25 mouse cellular contexts compared by ENCODE assay signal in genomic region chr11:80410377-80410776, GRCm38 (mm10). TPM values are rescaled to one million over a fixed set of nuclear protein-coding genes. Genes with fewer than 3 reads are reported as not detected.
A peak's percentile ranks its signal among the peaks of the same experiment; 100 is the strongest.
DNase-seq lines count a peak whose midpoint lies in the region; ATAC-seq and TF ChIP-seq lines count a peak whose summit lies in the region.
"Had no signal": no experiment of that assay in that cellular context is flagged by ENCODE, and none has a peak within 500 bp of the region (broad histone marks: within the 10 kb centered on the region; RNA-seq: fewer than 3 reads in every experiment).

No protein-coding gene starts in this region.

- intact Hi-C loops in heart, adult 2 months (cut with DNase I) = no loop called here

- H3K4me3 ChIP-seq in liver, embryonic 11.5 days (ENCODE audit: low read depth, low read length) = no peak overlapping the region
- H3K4me3 ChIP-seq in liver, embryonic 13.5 days (replicated peaks) = no peak overlapping the region
- H3K4me3 ChIP-seq in heart, adult 2 months = no peak overlapping the region
- H3K4me3 ChIP-seq: embryonic facial prominence, embryonic 10.5 days; embryonic facial prominence, embryonic 13.5 days; forebrain, embryonic 10.5 days; forebrain, embryonic 13.5 days; gastrocnemius, adult 2 months; heart, embryonic 10.5 days; heart, embryonic 13.5 days; hindbrain, embryonic 12.5 days; hindbrain, embryonic 15.5 days had no signal

- DNase-seq in liver, embryonic 11.5 days (ENCODE audit: low spot score) = no peak
- DNase-seq in liver = no peak
- no peak for DNase-seq in liver, embryonic 13.5 days
- DNase-seq in heart, adult 2 months = no peak
- DNase-seq: adrenal gland, adult 2 months; adrenal gland, postnatal 14 days; cerebellum, adult 11 months; cerebellum, adult 2 months; cerebellum, adult 9-11 months; cerebellum, postnatal 25 days; embryo, embryonic 11 days; gastrocnemius, adult 2 months; gastrocnemius, postnatal 14 days; heart, adult 18-20 months had no signal

- TF ChIP-seq POLR2A in heart, adult 2 months (IDR thresholded peaks at IDR 0.05; ENCODE audit: insufficient read depth, low read depth, low read length) = no peak

- H3K4me1 ChIP-seq in liver, embryonic 11.5 days (replicated peaks; ENCODE audit: control insufficient read depth, insufficient read depth, low read length) = peaks cover 3% of the 10 kb centered on the region
- H3K4me1 ChIP-seq in liver, embryonic 13.5 days (replicated peaks) = peaks cover 25% of the 10 kb centered on the region
- no peaks in the 10 kb centered on the region for H3K4me1 ChIP-seq in heart, adult 2 months (ENCODE audit: control insufficient read depth, insufficient read depth, low read length)
- H3K4me1 ChIP-seq: embryonic facial prominence, embryonic 10.5 days; embryonic facial prominence, embryonic 13.5 days; forebrain, embryonic 10.5 days; forebrain, embryonic 13.5 days; heart, embryonic 10.5 days; heart, embryonic 13.5 days; hindbrain, embryonic 12.5 days; hindbrain, embryonic 15.5 days had no signal

- ATAC-seq in liver, embryonic 11.5 days (replicated peaks; ENCODE audit: low FRiP score) = peak; percentile 50
- ATAC-seq in liver, embryonic 13.5 days (ENCODE audit: low read depth) = peak; percentile 62
- peak; percentile 23; the same call in 1 of the 2 replicates for ATAC-seq in megakaryocyte progenitor cell, adult 5-6 weeks (replicated peaks; ENCODE audit: poor library complexity)
- no peak for ATAC-seq in erythroblast, adult 5-6 weeks (replicated peaks; ENCODE audit: low FRiP score, poor library complexity, severe bottlenecking)
- ATAC-seq: forebrain, embryonic 13.5 days; forebrain, embryonic 16.5 days had no signal

- H3K36me3 ChIP-seq in liver, embryonic 11.5 days (ENCODE audit: control insufficient read depth, insufficient read depth, low read length) = peaks cover 17% of the 10 kb centered on the region
- H3K36me3 ChIP-seq in liver, embryonic 13.5 days = peaks cover 64% of the 10 kb centered on the region
- no peaks in the 10 kb centered on the region; the same call in none of the 2 replicates for H3K36me3 ChIP-seq in heart, adult 2 months (ENCODE audit: control insufficient read depth, insufficient read depth, low read length)

- TF ChIP-seq EP300 in heart, adult 2 months (IDR thresholded peaks at IDR 0.05; ENCODE audit: insufficient read depth, low read depth, low read length) = no peak

- no peak overlapping the region for H3K4me2 ChIP-seq in liver, embryonic 11.5 days
- H3K4me2 ChIP-seq in liver, embryonic 13.5 days = no peak overlapping the region
- H3K4me2 ChIP-seq: embryonic facial prominence, embryonic 13.5 days; forebrain, embryonic 13.5 days; heart, embryonic 13.5 days; hindbrain, embryonic 12.5 days; hindbrain, embryonic 15.5 days had no signal

- no peak overlapping the region for H3K9ac ChIP-seq in liver, embryonic 11.5 days (ENCODE audit: low read depth, low read length)
- no peak overlapping the region for H3K9ac ChIP-seq in liver, embryonic 13.5 days
- H3K9ac ChIP-seq in heart, adult 2 months (ENCODE audit: low read depth, low read length) = no peak overlapping the region
- H3K9ac ChIP-seq: embryonic facial prominence, embryonic 13.5 days; forebrain, embryonic 13.5 days; heart, embryonic 13.5 days; hindbrain, embryonic 12.5 days; hindbrain, embryonic 15.5 days had no signal

- H3K79me2 ChIP-seq in heart, adult 2 months (replicated peaks; ENCODE audit: control insufficient read depth, insufficient read depth, low read length) = no peaks in the 10 kb centered on the region

- TF ChIP-seq CTCF in heart, adult 2 months (IDR thresholded peaks at IDR 0.05) = no peak

- H3K27me3 ChIP-seq in liver, embryonic 11.5 days (replicated peaks; ENCODE audit: control insufficient read depth, insufficient read depth, low read length) = no peaks in the 10 kb centered on the region
- H3K27me3 ChIP-seq in liver, embryonic 13.5 days = no peaks in the 10 kb centered on the region
- H3K27me3 ChIP-seq in heart, adult 2 months (ENCODE audit: control insufficient read depth, insufficient read depth, low read length) = no peaks in the 10 kb centered on the region
- H3K27me3 ChIP-seq: embryonic facial prominence, embryonic 13.5 days; forebrain, embryonic 13.5 days; heart, embryonic 13.5 days; hindbrain, embryonic 12.5 days; hindbrain, embryonic 15.5 days had no signal

- no peak overlapping the region for H3K27ac ChIP-seq in liver, embryonic 11.5 days (ENCODE audit: low read depth, low read length)
- no peak overlapping the region for H3K27ac ChIP-seq in liver, embryonic 13.5 days
- no peak overlapping the region for H3K27ac ChIP-seq in heart, adult 2 months
- H3K27ac ChIP-seq: embryonic facial prominence, embryonic 10.5 days; embryonic facial prominence, embryonic 13.5 days; forebrain, embryonic 10.5 days; forebrain, embryonic 13.5 days; gastrocnemius, adult 2 months; heart, embryonic 10.5 days; heart, embryonic 13.5 days; hindbrain, embryonic 12.5 days; hindbrain, embryonic 15.5 days had no signal

- WGBS in liver, embryonic 11.5 days = 71% methylated on average over 2 of the region's 2 CpGs
- 54% methylated on average over 2 of the region's 2 CpGs for whole genome bisulfite sequencing in liver, embryonic 13.5 days (ENCODE audit: insufficient replicate concordance)
- 89% methylated on average over 2 of the region's 2 CpGs for WGBS in heart, adult 2 months

- H3K9me3 ChIP-seq in liver, embryonic 11.5 days (ENCODE audit: control insufficient read depth, low read length) = no peaks in the 10 kb centered on the region
- H3K9me3 ChIP-seq in liver, embryonic 13.5 days (replicated peaks) = no peaks in the 10 kb centered on the region
- H3K9me3 ChIP-seq: embryonic facial prominence, embryonic 10.5 days; embryonic facial prominence, embryonic 13.5 days; forebrain, embryonic 10.5 days; forebrain, embryonic 13.5 days; heart, embryonic 10.5 days; heart, embryonic 13.5 days; hindbrain, embryonic 12.5 days; hindbrain, embryonic 15.5 days had no signal

RNA-seq across cellular contexts. Expression of gene Psmd11, which starts 18.0 kb away (rescaled TPM):
- polyA plus RNA-seq in liver, embryonic 11.5 days (2014; fragmentation: Nextera tagmentation; extraction: Ambion mirVana) = 256 and 289 TPM in 2 replicates
- polyA plus RNA-seq in liver, embryonic 13.5 days (2015; fragmentation: Nextera tagmentation; extraction: Ambion mirVana) = 218 and 238 TPM in 2 replicates
- 103 and 105 TPM in 2 replicates for total RNA-seq in megakaryocyte progenitor cell, adult 5-6 weeks (2015)
- 78.8 and 83.5 TPM in 2 replicates for total RNA-seq in megakaryocyte progenitor cell, adult 5-6 weeks (2017)
- 100 to 1,000 TPM in 1 of 2 experiments, 10 to 100 TPM in 1; 98.4 to 107 TPM for total RNA-seq in heart, adult 2 months (2021)
- polyA plus RNA-seq in heart, adult 2 months (2012; rRNA removed) = 51.3 and 83.3 TPM in 2 replicates
- total RNA-seq in erythroblast, adult 5-6 weeks (2015; ENCODE audit: low replicate concordance) = 36.6 and 43.8 TPM in 2 replicates
- 41.2 and 53.1 TPM in 2 replicates for total RNA-seq in erythroblast, adult 5-6 weeks (2017; ENCODE audit: low replicate concordance)

RNA-seq across cellular contexts. Expression of gene Zfp207, which starts 27.3 kb away (rescaled TPM):
- polyA plus RNA-seq in liver, embryonic 11.5 days (2014; fragmentation: Nextera tagmentation; extraction: Ambion mirVana) = 244 and 245 TPM in 2 replicates
- polyA plus RNA-seq in liver, embryonic 13.5 days (2015; fragmentation: Nextera tagmentation; extraction: Ambion mirVana) = 102 and 131 TPM in 2 replicates
- total RNA-seq in megakaryocyte progenitor cell, adult 5-6 weeks (2015) = 389 and 414 TPM in 2 replicates
- total RNA-seq in megakaryocyte progenitor cell, adult 5-6 weeks (2017) = 215 and 254 TPM in 2 replicates
- total RNA-seq in heart, adult 2 months (2021) = 10 to 100 TPM; 58.3 to 59.9 TPM
- 63.0 and 99.1 TPM in 2 replicates for polyA plus RNA-seq in heart, adult 2 months (2012; rRNA removed)
- total RNA-seq in erythroblast, adult 5-6 weeks (2015; ENCODE audit: low replicate concordance) = 409 and 448 TPM in 2 replicates
- total RNA-seq in erythroblast, adult 5-6 weeks (2017; ENCODE audit: low replicate concordance) = 409 and 414 TPM in 2 replicates

RNA-seq across cellular contexts. Expression of gene 5730455P16Rik, which starts 32.5 kb away (rescaled TPM):
- polyA plus RNA-seq in liver, embryonic 11.5 days (2014; fragmentation: Nextera tagmentation; extraction: Ambion mirVana) = 15.9 and 16.1 TPM in 2 replicates
- 6.9 and 8.1 TPM in 2 replicates for polyA plus RNA-seq in liver, embryonic 13.5 days (2015; fragmentation: Nextera tagmentation; extraction: Ambion mirVana)
- total RNA-seq in megakaryocyte progenitor cell, adult 5-6 weeks (2015) = 5.6 and 6.1 TPM in 2 replicates
- 9.0 and 11.3 TPM in 2 replicates for total RNA-seq in megakaryocyte progenitor cell, adult 5-6 weeks (2017)
- 10 to 100 TPM; 19.2 to 22.8 TPM for total RNA-seq in heart, adult 2 months (2021)
- 4.6 and 10.2 TPM in 2 replicates for polyA plus RNA-seq in heart, adult 2 months (2012; rRNA removed)
- 0.84 and 0.96 TPM in 2 replicates for total RNA-seq in erythroblast, adult 5-6 weeks (2015; ENCODE audit: low replicate concordance)
- 3.8 and 4.0 TPM in 2 replicates for total RNA-seq in erythroblast, adult 5-6 weeks (2017; ENCODE audit: low replicate concordance)
